Mouse (Mus musculus) embryonic facial prominence, embryonic 11.5 days (tissue): ENCODE results near the gene Gm9046. TPM values are rescaled to one million over a fixed set of nuclear protein-coding genes. Genes with fewer than 3 reads are reported as not detected.
"Not testable (repeated sequence)": the region's sequence is repeated elsewhere in the genome, so short reads cannot be mapped to it uniquely, and the experiment has no call there.

ENCODE experiments used
- ATAC-seq: fragments of 200-750 bp; cut with Nextera tagmentation; replicated peaks from 2 replicates; pipeline ENCODE4 v1.8.0; 2017; ENCODE audit warnings: low read depth; ENCODE audit not compliant: insufficient number of reproducible peaks, low FRiP score, low TSS enrichment
- DNase-seq: peaks from one replicate; pipeline ENCODE4 v3.0.0-alpha.2; 2015; ENCODE audit warnings: low spot score
- H3K27ac ChIP-seq: fragments of 300-500 bp; sonication (generic); replicated peaks from 2 replicates; pipeline ENCODE4 v1.5.1; 2014; ENCODE audit warnings: mild to moderate bottlenecking, low read depth, low read length, control low read depth
- H3K27me3 ChIP-seq: fragments of 300-500 bp; sonication (generic); 2 replicates; pipeline ENCODE4 v1.6.1; 2014; ENCODE audit warnings: mild to moderate bottlenecking, low read length, moderate library complexity, mixed read lengths; ENCODE audit not compliant: control insufficient read depth, insufficient read depth
- H3K36me3 ChIP-seq: fragments of 300-500 bp; sonication (generic); replicated peaks from 2 replicates; pipeline ENCODE4 v1.6.1; 2014; ENCODE audit warnings: low read depth, mild to moderate bottlenecking, low read length, moderate library complexity, mixed read lengths; ENCODE audit not compliant: control insufficient read depth, insufficient read depth
- H3K4me1 ChIP-seq: fragments of 300-500 bp; sonication (generic); 2 replicates; pipeline ENCODE4 v1.6.1; 2014; ENCODE audit warnings: low read length, mixed read lengths; ENCODE audit not compliant: control insufficient read depth, insufficient read depth
- H3K4me2 ChIP-seq: fragments of 300-500 bp; sonication (generic); 2 replicates; pipeline ENCODE4 v1.6.1; 2014; ENCODE audit warnings: low read depth, mild to moderate bottlenecking, control low read depth, low read length, moderate library complexity
- H3K4me3 ChIP-seq: fragments of 300-500 bp; sonication (generic); 2 replicates; pipeline ENCODE4 v1.5.1; 2014; ENCODE audit warnings: low read depth, low read length, control low read depth
- H3K9ac ChIP-seq: fragments of 300-500 bp; sonication (generic); replicated peaks from 2 replicates; pipeline ENCODE4 v1.6.1; 2014; ENCODE audit warnings: mild to moderate bottlenecking, control low read depth, low read length
- H3K9me3 ChIP-seq: fragments of 300-500 bp; sonication (generic); replicated peaks from 2 replicates; pipeline ENCODE4 v1.6.1; 2016; ENCODE audit warnings: mild to moderate bottlenecking, low read length, inconsistent platforms, mixed read lengths; ENCODE audit not compliant: control insufficient read depth
- WGBS: fragments of 180-500 bp; shearing (Covaris S2); extraction: QIAGEN DNeasy Blood & Tissue Kit; methylation state at CpG from one replicate; pipeline ENCODE4 v1.1.7; 2014; 5-methylcytosine and 5-hydroxymethylcytosine counted together
- polyA plus RNA-seq: library from polyadenylated mRNA; unstranded; fragments of >200 nt; fragmentation: Nextera tagmentation; extraction: Ambion mirVana; gene quantifications from 2 replicates; pipeline ENCODE4 v1.2.1, GENCODE M21; 2014

Gm9046 gene
- polyA plus RNA-seq, 1 experiment from 2014 or later: not detected

GRCm38 (mm10) chr10:118319024-118319423 is 24.0 kb downstream of the Gm9046 start:
- 82% methylated on average over 8 of the region's 8 CpGs for WGBS
- H3K27ac ChIP-seq: no peak overlapping the region
- ATAC-seq: no peak
- no peaks in the 10 kb centered on the region for H3K9me3 ChIP-seq
- H3K4me1 ChIP-seq: no peaks in the 10 kb centered on the region
- DNase-seq: no peak
- H3K27me3 ChIP-seq: no peaks in the 10 kb centered on the region
- no peak overlapping the region for H3K4me3 ChIP-seq
- no peak overlapping the region for H3K4me2 ChIP-seq
- no peak overlapping the region for H3K9ac ChIP-seq
- no peaks in the 10 kb centered on the region for H3K36me3 ChIP-seq

GRCm38 (mm10) chr10:118302133-118302532 is 40.9 kb downstream of the Gm9046 start:
- not testable (repeated sequence) for H3K9me3 ChIP-seq, H3K4me3 ChIP-seq, H3K4me2 ChIP-seq, H3K36me3 ChIP-seq, H3K27me3 ChIP-seq, H3K4me1 ChIP-seq, H3K27ac ChIP-seq, DNase-seq, H3K9ac ChIP-seq, ATAC-seq
- WGBS: 46% methylated on average over 2 of the region's 2 CpGs

- no peak within 1 kb of the TSS for H3K4me2 ChIP-seq
- no peaks in the 10 kb centered on the region for H3K9me3 ChIP-seq
- H3K36me3 ChIP-seq: no peaks in the 10 kb centered on the region
- H3K27ac ChIP-seq: no peak within 1 kb of the TSS
- no peak within 1 kb of the TSS for H3K9ac ChIP-seq
- no peaks in the 10 kb centered on the region for H3K27me3 ChIP-seq
- no peak for ATAC-seq
- 92% methylated on average over 6 of the region's 6 CpGs for WGBS
- DNase-seq: no peak
- H3K4me3 ChIP-seq: no peak within 1 kb of the TSS
- H3K4me1 ChIP-seq: no peaks in the 10 kb centered on the region
Measured at GRCm38 (mm10) chr10:118294938-118295337, 48.1 kb downstream of the Gm9046 start, which contains the start of gene Iltifb. Gene Iltifb (minus strand): TSS chr10:118295038.

Other genes with a start within 250 kb of the Gm9046 start
- gene Mdm1, start 201.4 kb downstream of the Gm9046 start, polyA plus RNA-seq: 54.6 and 60.8 TPM in 2 replicates
- not detected in 2 replicates for gene Il22, start 138.3 kb downstream of the Gm9046 start, polyA plus RNA-seq
- gene Gm32717, start 102.5 kb downstream of the Gm9046 start, polyA plus RNA-seq: not detected in 2 replicates
- not detected in 2 replicates for gene Gm32802, start 84.6 kb downstream of the Gm9046 start, polyA plus RNA-seq
- gene Iltifb, start 48.2 kb downstream of the Gm9046 start, polyA plus RNA-seq: not detected in 2 replicates
- not detected in 2 replicates for gene Gm9040, start 16.3 kb downstream of the Gm9046 start, polyA plus RNA-seq
- gene Gm9044, start 10.8 kb downstream of the Gm9046 start, polyA plus RNA-seq: not detected in 2 replicates
- 0.10 TPM in 1 of 2 replicates, not detected in the other for gene Gm9045, start 5.4 kb downstream of the Gm9046 start, polyA plus RNA-seq
- not detected in 2 replicates for gene Gm9048, start 5.4 kb upstream of the Gm9046 start, polyA plus RNA-seq
- 0.10 TPM in 1 of 2 replicates, not detected in the other for gene Gm9049, start 10.8 kb upstream of the Gm9046 start, polyA plus RNA-seq
- gene Ifng, start 97.8 kb upstream of the Gm9046 start, polyA plus RNA-seq: not detected in 2 replicates